Mouse (Mus musculus): ENCODE data around the gene Nkain2. TPM values are rescaled to one million over a fixed set of nuclear protein-coding genes. Genes with fewer than 3 reads are reported as not detected.

Gene Nkain2
- total and polyA plus RNA-seq, 3 experiments, result not detected

DNA sequence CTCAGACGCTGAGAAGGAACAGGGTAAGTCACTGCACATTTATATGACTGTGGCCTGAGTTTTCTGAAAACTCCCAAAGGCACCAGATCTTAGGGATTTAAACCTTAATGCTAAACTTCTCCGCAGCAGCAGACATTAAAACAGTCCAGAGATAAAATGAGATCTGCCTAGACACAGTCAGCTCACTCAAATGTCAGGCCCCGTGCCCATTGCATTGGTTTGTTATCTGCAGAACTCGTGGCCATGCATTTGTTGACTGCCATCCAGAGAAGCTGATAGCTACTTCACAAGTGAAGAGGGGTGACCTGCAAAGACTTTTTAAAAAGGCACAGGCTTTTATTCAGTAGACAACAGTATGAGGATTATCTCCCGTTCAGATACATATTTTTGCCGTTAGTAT is 838.2 kb downstream of the Nkain2 start:
- Histone ChIP-seq H3K4me3 (replicated peaks in 1 of 3; ENCODE audit: low read depth in 2 of 3, low read length in 2 of 3, poor library complexity in 1 of 3) (no peak overlapping the region), H3K4me2 (ENCODE audit: insufficient read depth, low read depth, poor library complexity, severe bottlenecking) (no peak overlapping the region), H3K27me3 (replicated peaks) (no peaks in the 10 kb centered on the region), H3K9me3 (replicated peaks; ENCODE audit: low read length) (peaks cover 12% of the 10 kb centered on the region), H3K79me2 (replicated peaks; ENCODE audit: control insufficient read depth, extremely low read depth, insufficient read depth, poor library complexity, severe bottlenecking) (no peaks in the 10 kb centered on the region), H3K9ac (ENCODE audit: insufficient read depth, low read depth) (no peak overlapping the region), H3K4me1 (ENCODE audit: control insufficient read depth in 1 of 2, insufficient read depth in 2 of 2) (no peaks in the 10 kb centered on the region), H3K27ac (ENCODE audit: insufficient read depth, low read depth) (no peak overlapping the region), H3K36me3 (replicated peaks in 1 of 2; ENCODE audit: control insufficient read depth in 1 of 2, insufficient read depth in 1 of 2, low read length in 1 of 2) (no peaks in the 10 kb centered on the region)
- dilution Hi-C loops (cut with MboI; ENCODE audit: extremely low pct_ligation_motif_present, extremely low pct_unique_long_range_greater_than_20kb, low sequenced_read_pairs) (no loop called here), in situ Hi-C loops (cut with MboI; ENCODE audit: low pct_ligation_motif_present, low pct_unique_long_range_greater_than_20kb, low sequenced_read_pairs) (no loop called here)
- TF ChIP-seq MYC (IDR thresholded peaks at IDR 0.05; ENCODE audit: low read depth, low read length), result no peak
- no peak for TF ChIP-seq JUN (IDR thresholded peaks at IDR 0.05; ENCODE audit: insufficient read depth, low read depth, low read length)
- no peak for TF ChIP-seq ETS1 (conservative IDR thresholded peaks at IDR 0.05; ENCODE audit: low read depth, low read length)
- no peak for TF ChIP-seq EP300 (IDR thresholded peaks at IDR 0.05; ENCODE audit: low read length)
- no peak for TF ChIP-seq RAD21 (IDR thresholded peaks at IDR 0.05; ENCODE audit: low read depth, low read length)
- TF ChIP-seq POLR2AphosphoS2 (IDR thresholded peaks at IDR 0.05; ENCODE audit: low read depth, low read length), result no peak
- no peak for DNase-seq (ENCODE audit: extremely low read depth)

DNA sequence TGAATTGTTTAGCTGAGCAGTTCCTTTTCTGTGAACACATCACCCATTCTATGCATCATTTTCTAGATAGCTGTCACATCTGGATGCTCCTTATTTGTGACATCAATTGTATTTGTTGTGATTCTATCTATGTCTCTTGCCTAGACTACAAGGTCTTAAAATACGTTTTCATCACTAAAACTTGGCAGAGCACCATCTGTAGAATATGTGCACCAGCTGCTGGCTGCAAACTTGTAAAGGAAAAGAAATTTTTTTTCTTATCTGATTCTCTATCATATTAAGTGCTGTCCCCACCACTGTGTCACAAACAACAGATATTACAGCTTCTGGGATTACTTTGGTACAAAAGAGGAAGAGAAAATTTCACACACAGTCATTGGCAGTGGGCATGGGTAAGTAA is 860.3 kb downstream of the Nkain2 start:
- H3K36me3 ChIP-seq (replicated peaks in 1 of 2; ENCODE audit: control insufficient read depth in 1 of 2, insufficient read depth in 1 of 2, low read length in 1 of 2), result no peaks in the 10 kb centered on the region
- peaks cover 29% of the 10 kb centered on the region for H3K9me3 ChIP-seq (replicated peaks; ENCODE audit: low read length)
- dilution Hi-C loops (cut with MboI; ENCODE audit: extremely low pct_ligation_motif_present, extremely low pct_unique_long_range_greater_than_20kb, low sequenced_read_pairs), result no loop called here
- no peak overlapping the region for H3K9ac ChIP-seq (ENCODE audit: insufficient read depth, low read depth)
- in situ Hi-C loops (cut with MboI; ENCODE audit: low pct_ligation_motif_present, low pct_unique_long_range_greater_than_20kb, low sequenced_read_pairs), result no loop called here
- no peak overlapping the region for H3K4me2 ChIP-seq (ENCODE audit: insufficient read depth, low read depth, poor library complexity, severe bottlenecking)
- no peak overlapping the region for H3K4me3 ChIP-seq (replicated peaks in 1 of 3; ENCODE audit: low read depth in 2 of 3, low read length in 2 of 3, poor library complexity in 1 of 3)
- no peaks in the 10 kb centered on the region for H3K79me2 ChIP-seq (replicated peaks; ENCODE audit: control insufficient read depth, extremely low read depth, insufficient read depth, poor library complexity, severe bottlenecking)
- no peak overlapping the region for H3K27ac ChIP-seq (ENCODE audit: insufficient read depth, low read depth)
- TF ChIP-seq MAZ (IDR thresholded peaks at IDR 0.05; ENCODE audit: low read depth, low read length), result no peak
- no peak for TF ChIP-seq USF2 (conservative IDR thresholded peaks at IDR 0.05; ENCODE audit: low read depth, low read length)
- no peak for TF ChIP-seq POLR2A (IDR thresholded peaks at IDR 0.05; ENCODE audit: low read depth, low read length)
- H3K4me1 ChIP-seq (ENCODE audit: control insufficient read depth in 1 of 2, insufficient read depth in 2 of 2), result no peaks in the 10 kb centered on the region
- no peak for DNase-seq (ENCODE audit: extremely low read depth)
- no peaks in the 10 kb centered on the region for H3K27me3 ChIP-seq (replicated peaks)

DNA sequence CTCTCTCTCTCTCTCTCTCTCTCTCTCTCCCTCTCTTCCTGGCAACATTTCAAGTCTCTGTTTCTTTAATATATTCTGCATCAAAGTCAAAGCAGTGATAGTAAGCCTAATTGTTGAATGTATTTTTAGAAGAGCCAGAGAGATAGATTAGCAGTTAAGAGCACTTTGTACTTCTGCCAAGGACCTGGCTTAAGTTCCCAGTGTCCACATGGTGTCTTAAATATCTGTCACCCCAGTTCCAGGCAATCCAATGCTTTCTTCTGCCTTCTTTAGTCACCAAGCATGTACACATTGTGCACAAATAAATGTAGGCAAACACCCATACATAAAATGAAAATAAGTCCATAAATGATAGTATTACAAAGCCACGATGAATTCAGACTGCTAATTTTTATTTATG is 871.9 kb downstream of the Nkain2 start:
- no peak for DNase-seq (ENCODE audit: extremely low read depth)
- dilution Hi-C loops (cut with MboI; ENCODE audit: extremely low pct_ligation_motif_present, extremely low pct_unique_long_range_greater_than_20kb, low sequenced_read_pairs) (no loop called here), in situ Hi-C loops (cut with MboI; ENCODE audit: low pct_ligation_motif_present, low pct_unique_long_range_greater_than_20kb, low sequenced_read_pairs) (no loop called here)
- Histone ChIP-seq H3K9me3 (replicated peaks; ENCODE audit: low read length) (peaks cover 12% of the 10 kb centered on the region), H3K4me1 (ENCODE audit: control insufficient read depth in 1 of 2, insufficient read depth in 2 of 2) (no peaks in the 10 kb centered on the region), H3K27ac (ENCODE audit: insufficient read depth, low read depth) (no peak overlapping the region), H3K36me3 (replicated peaks in 1 of 2; ENCODE audit: control insufficient read depth in 1 of 2, insufficient read depth in 1 of 2, low read length in 1 of 2) (no peaks in the 10 kb centered on the region), H3K4me3 (replicated peaks in 1 of 3; ENCODE audit: low read depth in 2 of 3, low read length in 2 of 3, poor library complexity in 1 of 3) (no peak overlapping the region), H3K79me2 (replicated peaks; ENCODE audit: control insufficient read depth, extremely low read depth, insufficient read depth, poor library complexity, severe bottlenecking) (no peaks in the 10 kb centered on the region), H3K9ac (ENCODE audit: insufficient read depth, low read depth) (no peak overlapping the region), H3K4me2 (ENCODE audit: insufficient read depth, low read depth, poor library complexity, severe bottlenecking) (no peak overlapping the region), H3K27me3 (replicated peaks) (no peaks in the 10 kb centered on the region)
- TF ChIP-seq TBP (conservative IDR thresholded peaks at IDR 0.05; ENCODE audit: low read depth, low read length), result no peak
- no peak for TF ChIP-seq MEF2A (IDR thresholded peaks at IDR 0.05; ENCODE audit: borderline replicate concordance, low read depth, low read length)
- no peak for TF ChIP-seq EP300 (IDR thresholded peaks at IDR 0.05; ENCODE audit: low read length)
- no peak for TF ChIP-seq UBTF (IDR thresholded peaks at IDR 0.05; ENCODE audit: low read depth, low read length)
- TF ChIP-seq NRF1 (IDR thresholded peaks at IDR 0.05; ENCODE audit: low read depth, low read length), result no peak
- no peak for TF ChIP-seq IRF4 (IDR thresholded peaks at IDR 0.05; ENCODE audit: low read depth, low read length)
- TF ChIP-seq PAX5 (IDR thresholded peaks at IDR 0.05; ENCODE audit: low read length), result no peak
- no peak for TF ChIP-seq HCFC1 (IDR thresholded peaks at IDR 0.05; ENCODE audit: low read depth, low read length)
- no peak for TF ChIP-seq E2F4 (IDR thresholded peaks at IDR 0.05; ENCODE audit: insufficient replicate concordance, low read depth, low read length)
- TF ChIP-seq SMC3 (IDR thresholded peaks at IDR 0.05; ENCODE audit: low read depth, low read length), result no peak
- no peak for TF ChIP-seq POLR2A (IDR thresholded peaks at IDR 0.05; ENCODE audit: low read depth, low read length)
- no peak for TF ChIP-seq MYC (IDR thresholded peaks at IDR 0.05; ENCODE audit: low read depth, low read length)
- no peak for TF ChIP-seq NELFE (IDR thresholded peaks at IDR 0.05; ENCODE audit: low read depth, low read length)
- TF ChIP-seq MAZ (IDR thresholded peaks at IDR 0.05; ENCODE audit: low read depth, low read length), result no peak
- no peak for TF ChIP-seq USF2 (conservative IDR thresholded peaks at IDR 0.05; ENCODE audit: low read depth, low read length)
- no peak for TF ChIP-seq MAX (IDR thresholded peaks at IDR 0.05; ENCODE audit: low read length)
- no peak for TF ChIP-seq SIN3A (IDR thresholded peaks at IDR 0.05; ENCODE audit: low read length)
- TF ChIP-seq ZMIZ1 (IDR thresholded peaks at IDR 0.05; ENCODE audit: low read depth, low read length), result no peak
- no peak for TF ChIP-seq ZKSCAN1 (IDR thresholded peaks at IDR 0.05; ENCODE audit: borderline replicate concordance, low read depth, low read length)

Data from CH12.LX (cell line).